Mouse (Mus musculus): ENCODE measurements around the gene Nox3.

The Nox3 gene

GRCm38 (mm10) chr17:3696161-3696560 is at the start of gene Nox3:
Nox3 (minus strand) TSS chr17:3696261.
- CTCF ChIA-PET, result no interaction called here

DNA sequence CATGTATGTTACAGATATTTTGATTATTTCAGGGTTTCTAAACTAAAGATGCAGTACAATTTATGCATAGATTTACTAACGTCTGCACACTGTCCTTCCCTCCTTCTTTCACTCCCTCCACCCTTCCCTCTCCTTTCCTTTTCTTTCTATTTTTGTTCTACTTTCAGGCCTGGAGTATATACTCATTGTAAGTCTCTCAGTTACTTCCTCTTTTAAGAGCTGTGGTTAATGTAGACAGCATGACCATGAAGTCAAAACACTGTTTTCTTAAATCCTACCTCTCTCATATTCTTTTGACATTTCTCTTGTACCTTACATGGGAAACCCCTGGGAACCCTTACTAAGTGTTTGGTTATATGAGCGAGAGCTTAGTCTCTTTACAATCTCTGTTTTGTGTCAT is 48.3 kb upstream of the Nox3 start:
- CTCF ChIA-PET, result no interaction called here

DNA sequence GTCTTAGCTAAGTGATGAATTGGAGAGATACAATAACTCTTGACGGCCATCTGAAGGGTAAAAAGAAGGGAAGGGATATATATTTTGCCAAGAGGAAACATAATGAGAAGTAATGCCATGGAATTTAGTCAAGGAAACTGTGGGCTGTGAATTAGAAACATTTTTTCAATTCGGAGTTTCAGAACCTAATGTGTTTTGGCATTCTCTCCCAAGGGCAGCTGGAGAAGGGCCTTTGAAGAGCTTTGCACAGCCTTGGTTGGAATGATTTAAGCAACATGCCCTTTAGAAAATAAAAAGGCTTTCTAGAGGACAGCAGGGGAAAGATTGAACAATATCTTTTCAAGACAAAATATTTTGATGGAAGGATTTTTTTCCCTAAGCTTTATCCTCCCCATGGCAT is 40.9 kb upstream of the Nox3 start:
- CTCF ChIA-PET, result no interaction called here

GRCm38 (mm10) chr17:3734286-3734685 is 38.2 kb upstream of the Nox3 start:
- CTCF ChIA-PET, result no interaction called here

GRCm38 (mm10) chr17:3705350-3705930 is 9.4 kb upstream of the Nox3 start:
- CTCF ChIA-PET, result no interaction called here

- CTCF ChIA-PET, result no interaction called here
Measured at GRCm38 (mm10) chr17:3702320-3702719, 6.3 kb upstream of the Nox3 start.

DNA sequence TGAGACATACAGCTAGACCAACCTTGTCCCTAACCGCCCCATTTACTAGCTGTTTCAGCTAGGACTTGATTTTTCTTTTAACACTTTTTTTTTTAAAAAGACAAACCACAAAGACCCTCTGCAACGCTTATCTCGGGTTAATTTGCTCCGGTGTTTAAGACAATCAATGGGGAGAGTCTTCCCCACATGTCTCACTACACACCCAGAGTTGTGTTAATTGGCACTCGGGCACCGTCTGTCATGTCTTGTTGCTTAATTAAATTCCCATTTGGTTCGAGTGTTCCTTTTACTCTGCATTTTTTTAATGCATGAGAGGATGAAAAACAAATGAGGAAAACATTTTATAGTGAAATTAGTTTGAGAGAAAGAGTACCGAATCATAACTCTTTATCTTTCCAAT is 3.2 kb downstream of the Nox3 start:
- CTCF ChIA-PET, result no interaction called here

- CTCF ChIA-PET, result no interaction called here
Measured at GRCm38 (mm10) chr17:3690499-3691258, 5.4 kb downstream of the Nox3 start.

GRCm38 (mm10) chr17:3683662-3684061 is 12.4 kb downstream of the Nox3 start:
- CTCF ChIA-PET, result no interaction called here

DNA sequence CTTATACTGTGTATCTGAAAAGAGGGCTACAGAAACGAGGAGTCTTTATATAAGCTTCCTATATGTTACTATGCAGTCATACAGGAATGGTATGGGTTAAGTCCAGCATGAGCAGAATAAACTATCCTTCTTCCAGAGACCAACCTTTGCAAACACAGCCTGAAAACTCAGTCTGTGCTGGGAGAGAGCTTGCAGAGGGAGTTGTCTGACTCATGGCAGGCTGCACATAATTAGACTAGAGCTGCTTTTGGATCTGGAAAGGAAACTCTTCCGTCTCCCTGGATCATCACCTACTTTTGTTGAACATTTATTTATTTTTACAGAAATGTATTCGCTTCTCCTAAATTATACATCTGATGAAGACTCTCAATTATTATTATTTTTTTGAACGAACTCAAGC is 26.8 kb downstream of the Nox3 start:
- CTCF ChIA-PET, result no interaction called here

GRCm38 (mm10) chr17:3667287-3667686 is 28.8 kb downstream of the Nox3 start:
- CTCF ChIA-PET, result no interaction called here

DNA sequence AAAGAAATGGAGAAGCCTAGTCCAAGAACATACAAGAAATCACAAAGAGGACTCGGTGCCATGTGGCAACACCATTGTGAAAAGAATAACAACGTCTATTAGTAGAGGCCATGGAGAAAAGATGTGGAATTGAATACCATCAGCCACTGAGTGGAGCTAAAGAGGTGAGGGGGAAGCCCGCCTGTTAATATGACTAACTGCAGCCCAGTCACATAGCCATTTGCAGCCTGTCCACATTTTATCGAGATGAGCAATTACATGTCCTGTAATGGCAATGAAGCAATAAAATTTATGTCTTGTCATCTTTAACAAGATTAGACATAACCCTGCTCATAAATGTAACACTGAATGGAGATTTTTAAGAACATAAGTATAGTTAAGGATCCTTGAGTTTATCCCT is 30.7 kb downstream of the Nox3 start:
- CTCF ChIA-PET, result no interaction called here

DNA sequence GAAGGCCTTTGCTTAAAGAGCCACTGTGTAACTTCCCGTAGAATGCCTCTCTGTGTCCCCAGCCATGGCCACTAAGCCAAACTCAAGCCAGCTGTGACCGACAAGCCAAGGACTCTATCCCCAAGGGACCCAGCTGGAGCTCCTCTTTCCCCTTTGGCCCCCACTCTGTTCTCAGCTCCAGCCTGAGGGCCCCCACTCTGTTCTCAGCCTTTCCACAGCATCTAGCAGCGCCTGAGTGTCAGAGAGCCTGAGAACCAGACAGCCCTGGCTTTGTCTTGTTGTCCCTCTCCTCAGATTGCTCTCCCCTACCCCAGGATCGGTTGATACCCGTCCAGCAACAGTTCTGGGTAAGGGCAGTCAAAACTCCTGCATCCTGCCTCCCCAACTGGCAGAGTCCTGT is 36.6 kb downstream of the Nox3 start:
- CTCF ChIA-PET, result no interaction called here

DNA sequence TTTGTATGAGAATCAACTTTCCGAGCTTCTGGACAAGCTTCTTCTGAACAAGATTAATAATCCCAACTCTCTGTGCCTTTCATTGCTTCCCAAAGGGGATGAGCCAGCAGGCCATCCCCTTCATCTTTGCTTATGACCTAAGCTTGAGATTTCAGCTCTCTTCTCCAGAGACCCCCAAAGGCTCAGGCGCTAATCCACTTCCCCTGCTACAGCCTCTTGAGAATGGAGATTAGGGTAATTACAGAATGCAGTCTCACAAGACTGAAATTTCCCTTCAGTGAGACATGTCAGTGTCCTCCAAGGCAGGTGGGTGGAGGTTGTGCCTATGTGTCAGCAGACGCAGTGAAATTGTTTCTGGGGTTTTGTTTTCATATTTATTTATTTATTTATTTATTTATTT is 45.7 kb downstream of the Nox3 start:
- CTCF ChIA-PET, result no interaction called here

DNA sequence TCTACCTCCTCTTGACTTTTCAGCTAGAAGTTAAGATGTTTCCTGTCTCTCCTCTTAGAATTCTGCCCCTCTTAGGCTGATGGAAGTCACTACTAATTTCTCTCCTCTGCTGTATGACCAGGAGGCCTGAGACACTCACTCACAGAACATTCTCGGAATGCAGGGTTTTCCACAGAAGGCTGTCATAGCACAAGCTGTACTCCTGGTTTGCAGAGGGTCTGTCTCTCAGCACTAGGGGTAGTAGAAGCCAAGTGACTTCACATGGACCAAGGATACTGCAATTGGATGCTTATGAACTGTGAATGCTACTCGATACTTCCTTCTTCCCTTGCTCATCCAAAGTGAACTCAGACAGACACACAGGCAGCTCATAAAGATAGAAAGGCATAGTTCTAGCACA is 52.5 kb downstream of the Nox3 start:
- CTCF ChIA-PET, result no interaction called here

GRCm38 (mm10) chr17:3641456-3641855 is 54.6 kb downstream of the Nox3 start:
- CTCF ChIA-PET, result no interaction called here

- CTCF ChIA-PET, result no interaction called here
Measured at GRCm38 (mm10) chr17:3638757-3639156, 57.3 kb downstream of the Nox3 start.

- CTCF ChIA-PET, result no interaction called here
Measured at GRCm38 (mm10) chr17:3632501-3632900, 63.6 kb downstream of the Nox3 start.

DNA sequence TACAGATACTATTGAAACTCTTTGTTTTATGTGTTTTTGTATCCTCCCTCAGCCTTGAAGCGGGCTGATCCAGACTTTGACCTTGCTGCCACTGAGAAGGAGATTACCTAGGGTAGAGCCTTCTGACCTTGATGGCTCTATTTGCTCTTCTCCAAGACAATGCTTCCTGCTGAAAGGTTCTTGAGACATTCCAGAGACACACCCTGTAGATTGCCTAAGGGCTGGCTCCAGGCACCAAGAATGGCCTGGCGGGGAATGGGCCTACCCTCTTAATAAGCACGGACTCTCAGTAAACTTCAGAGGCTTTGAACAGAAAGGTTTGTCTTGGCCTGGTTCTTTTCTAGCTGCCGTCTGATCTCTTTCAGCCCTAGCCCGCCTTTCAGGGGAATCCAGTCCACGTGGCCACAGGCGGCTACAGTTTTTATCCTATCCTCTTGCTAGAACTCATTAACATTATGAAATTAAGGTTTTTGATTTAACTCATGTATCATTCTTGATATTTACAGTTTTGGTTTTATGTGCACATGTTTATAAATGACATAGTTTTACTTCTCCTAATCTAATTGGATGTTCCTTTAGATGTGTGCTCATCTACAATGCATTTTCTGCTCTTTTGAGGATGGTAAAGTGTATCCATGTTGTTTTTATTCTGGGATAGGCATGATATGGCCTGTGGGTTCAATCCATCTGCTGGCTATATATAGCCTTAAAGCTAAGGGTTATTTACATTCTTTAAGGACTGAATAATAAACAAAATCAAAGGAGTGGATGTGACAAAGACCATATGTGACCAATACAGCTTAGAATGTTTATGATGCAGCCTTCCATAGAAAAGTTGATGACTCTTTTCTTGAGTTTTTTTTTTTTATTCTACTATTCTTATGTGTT is 79.5 kb downstream of the Nox3 start:
- CTCF ChIA-PET, result no interaction called here

DNA sequence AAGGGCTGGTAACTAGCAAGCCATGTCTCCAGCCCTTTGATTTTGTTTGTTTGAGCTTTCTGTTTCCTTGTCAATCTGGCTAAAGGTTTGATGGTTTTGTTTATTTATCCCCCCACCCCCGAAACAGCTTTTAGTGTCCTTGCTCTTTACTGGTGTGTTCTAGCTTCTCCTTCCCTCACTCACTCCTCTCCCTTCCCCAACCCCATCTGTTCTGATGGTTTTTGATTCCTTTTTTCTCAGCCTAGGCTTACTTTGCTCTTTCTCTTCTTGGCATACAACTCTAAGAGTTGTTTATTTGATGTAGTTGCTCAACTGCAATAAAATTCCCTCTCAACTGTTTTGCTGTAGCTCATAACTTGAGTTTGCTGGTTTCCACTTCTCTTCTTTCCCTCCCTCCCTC is 80.5 kb downstream of the Nox3 start:
- CTCF ChIA-PET, result no interaction called here

DNA sequence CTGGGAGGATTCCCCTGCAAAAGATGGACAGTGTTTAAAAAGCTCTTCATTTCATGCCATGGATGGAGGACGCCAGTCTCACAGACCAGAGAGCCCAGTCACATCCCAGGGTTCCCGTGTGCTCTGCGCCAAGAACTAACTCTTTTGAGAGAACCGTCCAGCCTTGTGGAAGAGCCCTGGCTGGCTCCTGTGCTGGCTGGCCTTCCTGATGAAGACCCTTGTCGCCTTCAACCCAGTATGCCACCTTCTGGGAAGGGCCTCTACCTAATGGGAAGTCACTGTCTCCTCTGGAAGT is 84.3 kb downstream of the Nox3 start:
- CTCF ChIA-PET, result no interaction called here

- CTCF ChIA-PET, result no interaction called here
Measured at GRCm38 (mm10) chr17:3610928-3611780, 84.9 kb downstream of the Nox3 start.

All from spleen, embryonic (tissue).